Mouse (Mus musculus) cerebellum, adult 9-10 months (tissue): ENCODE data around the gene Cyp4f13.
A peak's percentile ranks its signal among the peaks of the same experiment; 100 is the strongest.

Experiments used
- DNase-seq: peaks from one replicate; pipeline ENCODE4 v3.0.0; 2022

Gene Cyp4f13

DNA sequence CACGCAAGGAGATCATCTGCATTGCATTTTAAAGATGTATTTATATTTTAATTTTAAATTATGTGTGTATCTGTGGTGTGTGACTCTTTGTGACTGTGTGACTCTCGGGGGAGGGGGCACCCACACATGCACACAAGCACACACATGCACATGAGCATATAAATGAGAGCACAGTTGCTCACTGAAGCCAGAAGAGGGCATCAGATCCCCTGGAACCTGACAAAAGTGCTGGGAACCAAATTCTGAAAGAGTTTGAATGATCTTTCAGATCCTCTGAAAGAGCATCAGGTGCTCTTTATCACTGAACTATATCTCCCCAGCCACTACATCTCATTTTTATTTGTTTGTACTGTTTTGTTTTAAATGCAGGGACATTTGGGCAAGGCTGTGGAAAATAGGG is 42.8 kb downstream of the Cyp4f13 start:
- DNase-seq: no peak

GRCm38 (mm10) chr17:32901751-32902525 is 45.3 kb downstream of the Cyp4f13 start:
- no peak for DNase-seq

DNA sequence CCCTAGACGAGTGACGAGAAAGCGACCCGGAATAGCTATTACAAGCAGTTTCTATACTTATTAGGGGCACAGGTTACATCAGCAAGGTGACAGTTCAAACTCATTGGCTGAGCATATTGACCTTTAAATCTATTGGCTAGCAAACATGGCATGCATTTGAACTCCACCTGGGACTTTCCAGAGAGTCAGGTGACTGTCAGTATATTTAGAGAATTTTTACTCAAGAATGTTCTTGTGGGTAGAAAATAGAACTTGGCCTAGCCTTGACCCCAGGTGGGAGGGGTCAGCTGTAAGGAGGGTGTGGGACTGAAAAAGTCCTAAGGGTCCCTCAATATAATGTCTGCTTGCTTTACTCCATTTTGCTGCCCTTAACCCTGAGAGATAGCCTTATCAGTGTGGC is 51.8 kb downstream of the Cyp4f13 start:
- no peak for DNase-seq

DNA sequence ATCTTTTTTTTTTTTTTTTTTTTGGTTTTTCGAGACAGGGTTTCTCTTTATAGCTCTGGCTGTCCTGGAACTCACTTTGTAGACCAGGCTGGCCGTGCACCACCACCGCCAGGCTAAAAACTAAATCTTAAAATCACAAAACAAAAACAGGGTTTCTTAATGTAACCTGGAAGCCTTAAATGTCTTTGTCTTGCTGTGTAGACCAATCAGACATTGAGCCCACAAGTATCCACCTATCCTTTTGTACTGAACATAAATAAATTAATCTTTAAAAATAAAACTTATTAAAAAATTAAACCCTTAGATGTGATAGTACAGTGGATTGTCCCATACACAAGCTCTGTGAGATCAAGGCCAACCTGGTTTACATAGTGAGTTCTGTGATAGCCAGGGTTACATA is 53.3 kb downstream of the Cyp4f13 start:
- DNase-seq: no peak

GRCm38 (mm10) chr17:32891239-32892180 is 55.7 kb downstream of the Cyp4f13 start, which contains the start of gene Zfp870:
Gene Zfp870 (minus strand): TSS chr17:32891642.
- peak; percentile 93 for DNase-seq

DNA sequence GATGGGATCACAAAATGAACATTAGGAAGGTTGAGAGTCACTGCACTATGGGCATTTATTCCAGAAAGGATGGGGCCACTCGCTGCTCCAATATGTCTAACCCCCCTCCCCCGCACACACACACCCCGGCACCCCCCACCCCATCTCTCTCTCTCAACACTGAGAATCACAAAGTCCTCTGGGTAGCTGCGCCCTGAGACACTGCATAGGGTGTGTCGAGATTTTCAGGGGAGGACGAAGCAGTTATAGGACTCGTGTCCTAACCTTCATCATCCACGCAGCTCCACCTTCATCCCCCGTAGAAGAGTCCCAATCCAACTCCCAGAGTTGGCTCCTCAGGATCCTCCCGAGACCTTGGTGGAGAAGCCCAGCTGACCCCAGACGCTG is 56.4 kb downstream of the Cyp4f13 start:
- peak; percentile 6 for DNase-seq

DNA sequence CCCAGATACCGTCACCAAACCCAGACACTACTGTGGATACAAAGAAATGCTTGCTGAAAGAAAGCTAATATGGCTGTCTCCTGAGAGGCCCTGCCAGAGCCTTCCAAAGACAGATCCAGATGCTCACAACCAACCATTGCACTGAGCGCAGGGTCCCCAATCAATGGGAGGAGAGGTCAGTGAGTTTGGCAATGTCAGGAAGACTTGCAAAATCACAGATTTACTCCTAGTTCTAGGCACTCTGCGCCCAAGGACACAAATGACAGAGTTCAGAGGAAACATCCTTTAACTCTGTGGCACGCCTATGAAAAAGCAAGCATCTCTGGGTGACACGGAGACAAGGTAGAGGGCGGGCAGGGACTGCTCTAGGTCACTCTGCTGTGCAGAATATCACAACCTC is 57.6 kb downstream of the Cyp4f13 start:
- no peak for DNase-seq

DNA sequence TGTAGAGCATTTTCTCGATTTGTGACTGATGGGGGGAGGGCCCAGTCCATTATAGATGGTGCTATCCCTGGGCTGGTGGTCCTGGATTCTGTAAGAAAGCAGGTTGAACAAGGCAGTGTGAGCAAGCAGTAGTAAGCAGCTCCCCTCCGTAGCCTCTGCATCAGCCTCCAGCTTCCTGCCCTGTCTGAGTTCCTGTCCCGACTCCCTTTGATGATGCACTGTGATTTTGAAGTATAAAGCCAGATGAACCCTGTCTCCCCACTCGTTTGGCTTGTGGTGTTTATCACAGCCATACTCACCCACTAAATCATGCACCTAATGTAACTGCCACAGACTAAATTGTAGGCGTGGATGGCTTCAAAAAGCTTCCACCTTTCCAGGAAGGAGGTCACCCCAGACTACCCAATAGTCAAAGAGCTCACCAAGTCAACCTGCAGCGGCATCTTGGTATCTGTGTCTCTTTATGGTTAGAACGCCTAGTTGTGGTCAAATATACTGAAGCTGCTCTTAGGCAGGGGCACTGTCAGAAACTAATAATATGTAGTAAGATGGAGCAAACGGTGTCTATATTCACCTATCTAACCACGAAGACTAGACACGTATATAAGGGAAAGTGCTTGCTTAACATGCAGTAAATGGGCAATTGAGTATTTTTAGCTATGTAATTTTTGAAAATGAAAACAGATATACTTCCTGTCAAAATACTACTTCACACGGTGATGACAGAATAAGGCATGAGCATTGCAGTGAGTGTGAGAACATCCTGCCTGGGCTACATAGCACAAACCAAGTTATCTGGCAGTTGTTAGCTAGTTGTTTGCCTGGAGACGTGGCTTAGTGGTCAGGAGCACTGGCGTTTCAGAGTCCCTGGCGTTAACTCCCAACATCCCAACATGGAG is 66.6 kb downstream of the Cyp4f13 start:
- no peak for DNase-seq

DNA sequence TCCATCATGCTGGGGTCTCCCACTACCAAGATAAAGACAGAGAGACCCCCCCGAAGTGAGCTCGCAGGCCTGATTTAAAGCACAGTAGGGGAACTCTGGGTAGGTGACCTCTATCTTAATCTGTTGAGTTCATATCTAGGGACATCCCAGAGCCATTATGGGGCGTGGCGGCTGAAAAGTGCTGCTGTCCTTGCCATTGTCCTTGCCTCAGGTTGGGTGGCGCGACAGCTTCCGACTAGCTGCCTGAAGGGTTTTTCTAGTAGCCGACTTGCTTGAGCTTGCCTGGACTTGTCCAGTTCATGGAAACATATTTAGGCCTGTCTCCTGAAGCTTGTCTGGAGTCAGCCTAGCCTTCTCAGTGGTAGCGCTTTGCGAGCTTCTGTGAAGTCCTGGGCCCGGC is 68.4 kb downstream of the Cyp4f13 start:
- DNase-seq: no peak

GRCm38 (mm10) chr17:32877471-32878171 is 69.6 kb downstream of the Cyp4f13 start:
- no peak for DNase-seq
